9 mouse cellular contexts compared by ENCODE assay signal in genomic region chr11:88583866-88584265, GRCm38 (mm10).
DNase-seq lines count a peak whose midpoint lies in the region; ATAC-seq and TF ChIP-seq lines count a peak whose summit lies in the region.
"Had no signal": no experiment of that assay in that cellular context is flagged by ENCODE, and none has a peak within 500 bp of the region (broad histone marks: within the 10 kb centered on the region; RNA-seq: fewer than 3 reads in every experiment).

No protein-coding gene starts in this region.

- H3K36me3 ChIP-seq in lung, embryonic 15.5 days: no peaks in the 10 kb centered on the region
- 0 out of 2 replicates have a peak, but pooled peaks cover 4% of the 10 kb centered on the region for H3K36me3 ChIP-seq in stomach, embryonic 15.5 days

- peak overlapping the region; percentile 55; the same call in 1 of the 2 replicates for H3K27ac ChIP-seq in cerebellum, adult 2 months (ENCODE audit: insufficient read depth, low read length)
- peak overlapping the region; percentile 75 for H3K27ac ChIP-seq in lung, embryonic 15.5 days
- H3K27ac ChIP-seq in stomach, embryonic 15.5 days: peak overlapping the region; percentile 60
- H3K27ac ChIP-seq: macrophage had no signal

- no peak overlapping the region for H3K4me2 ChIP-seq in lung, embryonic 15.5 days
- H3K4me2 ChIP-seq in stomach, embryonic 15.5 days: no peak overlapping the region

- no peak overlapping the region for H3K4me3 ChIP-seq in cerebellum, adult 2 months (replicated peaks; ENCODE audit: insufficient read depth, low read depth, low read length)
- H3K4me3 ChIP-seq in lung, embryonic 15.5 days: no peak overlapping the region
- no peak overlapping the region for H3K4me3 ChIP-seq in stomach, embryonic 15.5 days (replicated peaks)

- ATAC-seq in lung, embryonic 15.5 days (ENCODE audit: borderline replicate concordance, extremely low read depth, low FRiP score, low TSS enrichment): no peak
- no peak for ATAC-seq in stomach, embryonic 15.5 days (ENCODE audit: insufficient read depth, low FRiP score, low read depth)

- 50% methylated on average over 6 of the region's 6 CpGs for WGBS in cerebellum, adult 2 months
- 33% methylated on average over 6 of the region's 6 CpGs for WGBS in lung, embryonic 15.5 days
- WGBS in stomach, embryonic 15.5 days: 27% methylated on average over 6 of the region's 6 CpGs

- no peaks in the 10 kb centered on the region for H3K9me3 ChIP-seq in lung, embryonic 15.5 days
- no peaks in the 10 kb centered on the region for H3K9me3 ChIP-seq in stomach, embryonic 15.5 days

- H3K27me3 ChIP-seq in cerebellum, adult 2 months (ENCODE audit: control insufficient read depth, insufficient read depth, low read length): no peaks in the 10 kb centered on the region
- H3K27me3 ChIP-seq in lung, embryonic 15.5 days: no peaks in the 10 kb centered on the region
- H3K27me3 ChIP-seq in stomach, embryonic 15.5 days (replicated peaks): no peaks in the 10 kb centered on the region

- no peak for TF ChIP-seq CTCF in cerebellum, adult 2 months (IDR thresholded peaks at IDR 0.05; ENCODE audit: borderline replicate concordance, insufficient read depth, low read depth, low read length)

- DNase-seq in cerebellum, adult 2 months: no peak
- DNase-seq in cerebellum, adult 8-10 months: no peak
- DNase-seq in lung, postnatal 14 days: no peak
- peak; percentile 59 for DNase-seq in kidney, postnatal 10 days
- no peak for DNase-seq in thymus, adult 18-20 months
- DNase-seq in thymus, postnatal 4 days: no peak

- H3K9ac ChIP-seq in lung, embryonic 15.5 days: no peak overlapping the region
- H3K9ac ChIP-seq in stomach, embryonic 15.5 days: no peak overlapping the region

- H3K4me1 ChIP-seq in cerebellum, adult 2 months (ENCODE audit: control insufficient read depth, insufficient read depth, low read length): peaks cover 20% of the 10 kb centered on the region
- peaks cover 59% of the 10 kb centered on the region for H3K4me1 ChIP-seq in lung, embryonic 15.5 days
- H3K4me1 ChIP-seq in stomach, embryonic 15.5 days: peaks cover 49% of the 10 kb centered on the region

- TF ChIP-seq POLR2A in cerebellum, adult 2 months (IDR thresholded peaks at IDR 0.05; ENCODE audit: borderline replicate concordance, insufficient read depth, low read length): no peak
